Mouse (Mus musculus) C2C12 (cell line): Measurements from ENCODE around the gene 4930451I11Rik.

ENCODE experiments used
- CTCF ChIP-seq: IDR thresholded peaks from one replicate; pipeline ENCODE4 v1.5.1; 2011; ENCODE audit not compliant: control insufficient read depth, insufficient read depth, insufficient read length
- MYOG ChIP-seq: IDR thresholded peaks from one replicate; pipeline ENCODE4 v1.6.1; 2011; ENCODE audit not compliant: control insufficient read depth, insufficient read length; ENCODE audit errors: extremely low read depth

DNA sequence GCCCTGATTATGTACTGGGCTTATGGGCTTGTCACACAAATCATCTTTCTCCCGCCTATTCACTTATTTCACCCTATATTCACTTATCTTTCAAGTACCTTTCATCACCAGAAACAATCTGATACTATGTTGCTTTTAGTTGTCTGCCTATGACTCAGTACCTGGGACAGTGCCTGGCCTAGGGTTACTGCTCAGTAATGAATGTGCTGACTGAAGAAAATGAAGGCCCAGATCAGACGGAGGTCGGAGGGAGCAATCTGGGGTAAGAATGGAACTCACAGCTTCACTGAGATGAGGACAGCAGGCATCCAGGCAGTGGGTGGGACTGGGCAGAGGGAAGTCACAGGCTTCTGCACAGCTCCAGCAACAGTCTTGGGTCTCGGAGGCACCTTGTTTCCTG, 24.0 kb downstream of the 4930451I11Rik start:
- no peak for TF ChIP-seq CTCF
- TF ChIP-seq MYOG, result no peak
